Mouse (Mus musculus): Measurements from ENCODE around the gene Slc17a5. TPM values are rescaled to one million over a fixed set of nuclear protein-coding genes. Genes with fewer than 3 reads are reported as not detected.

The Slc17a5 gene
- polyA plus RNA-seq, 1 experiment: 4.4 TPM

DNA sequence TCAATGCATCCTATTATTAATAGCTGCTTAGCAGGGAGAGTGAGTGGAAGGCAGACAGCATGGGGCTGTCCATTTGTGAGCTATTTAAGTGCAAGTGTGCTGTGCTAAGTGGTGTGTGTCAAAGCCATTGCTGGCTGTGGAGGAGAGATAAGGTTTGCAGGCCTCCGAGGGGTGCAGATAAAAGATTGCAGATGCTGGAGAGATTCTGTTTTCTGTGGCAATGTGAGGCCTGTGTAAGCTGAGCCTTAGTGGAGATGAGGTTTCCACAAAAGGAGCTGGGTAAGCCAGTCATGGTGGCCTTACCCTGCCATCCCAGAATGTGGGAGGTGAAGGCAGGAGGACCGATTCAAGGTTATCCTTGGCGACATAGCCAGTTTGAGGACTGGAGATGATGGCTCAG is 71.7 kb downstream of the Slc17a5 start:
- no peak overlapping the region for H3K27ac ChIP-seq (replicated peaks; ENCODE audit: low read depth, low read length)
- H3K4me3 ChIP-seq (ENCODE audit: insufficient read depth, low read depth, low read length): no peak overlapping the region
- peaks cover 11% of the 10 kb centered on the region; the same call in 1 of the 2 replicates for H3K4me1 ChIP-seq (ENCODE audit: control insufficient read depth, insufficient read depth, insufficient read length, low read length)

- Histone ChIP-seq H3K27ac (replicated peaks; ENCODE audit: low read depth, low read length) (peak overlapping the region; percentile 50), H3K4me3 (ENCODE audit: insufficient read depth, low read depth, low read length) (no peak overlapping the region), H3K4me1 (ENCODE audit: control insufficient read depth, insufficient read depth, insufficient read length, low read length) (peaks cover 6% of the 10 kb centered on the region; the same call in 1 of the 2 replicates)
Measured at GRCm38 (mm10) chr9:78514681-78515080, 73.2 kb downstream of the Slc17a5 start.

GRCm38 (mm10) chr9:78513776-78514500 is 73.9 kb downstream of the Slc17a5 start:
- Histone ChIP-seq H3K4me1 (ENCODE audit: control insufficient read depth, insufficient read depth, insufficient read length, low read length) (peaks cover 6% of the 10 kb centered on the region; the same call in 1 of the 2 replicates), H3K27ac (replicated peaks; ENCODE audit: low read depth, low read length) (peak overlapping the region; percentile 97), H3K4me3 (ENCODE audit: insufficient read depth, low read depth, low read length) (no peak overlapping the region)

DNA sequence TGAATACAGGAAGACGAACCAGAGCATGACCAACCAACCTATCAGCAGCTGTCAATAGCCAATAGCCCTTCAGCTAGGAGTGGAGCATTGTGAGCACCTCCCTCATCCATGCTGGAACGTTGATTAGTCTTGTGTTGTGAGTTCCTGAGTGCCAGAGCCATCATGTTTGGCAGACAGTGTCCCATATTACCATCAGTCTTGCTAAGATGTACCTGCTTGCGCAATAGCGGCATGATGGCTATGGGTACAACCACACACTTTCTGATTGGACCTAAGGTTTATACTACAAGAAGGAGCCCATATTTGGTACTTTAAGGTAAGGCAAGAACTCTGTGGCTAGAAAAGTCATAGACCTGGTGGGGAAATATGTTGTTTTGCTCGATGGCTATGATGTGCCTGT is 76.1 kb downstream of the Slc17a5 start:
- H3K27ac ChIP-seq (replicated peaks; ENCODE audit: low read depth, low read length): no peak overlapping the region
- no peak overlapping the region for H3K4me3 ChIP-seq (ENCODE audit: insufficient read depth, low read depth, low read length)
- H3K4me1 ChIP-seq (ENCODE audit: control insufficient read depth, insufficient read depth, insufficient read length, low read length): peaks cover 6% of the 10 kb centered on the region; the same call in 1 of the 2 replicates

GRCm38 (mm10) chr9:78508106-78508786 is 79.6 kb downstream of the Slc17a5 start:
- no peak overlapping the region for H3K27ac ChIP-seq (replicated peaks; ENCODE audit: low read depth, low read length)
- H3K4me1 ChIP-seq (ENCODE audit: control insufficient read depth, insufficient read depth, insufficient read length, low read length): no peaks in the 10 kb centered on the region
- H3K4me3 ChIP-seq (ENCODE audit: insufficient read depth, low read depth, low read length): no peak overlapping the region

GRCm38 (mm10) chr9:78506722-78507077 is 81.1 kb downstream of the Slc17a5 start:
- Histone ChIP-seq H3K27ac (replicated peaks; ENCODE audit: low read depth, low read length) (no peak overlapping the region), H3K4me1 (ENCODE audit: control insufficient read depth, insufficient read depth, insufficient read length, low read length) (no peaks in the 10 kb centered on the region), H3K4me3 (ENCODE audit: insufficient read depth, low read depth, low read length) (no peak overlapping the region)

DNA sequence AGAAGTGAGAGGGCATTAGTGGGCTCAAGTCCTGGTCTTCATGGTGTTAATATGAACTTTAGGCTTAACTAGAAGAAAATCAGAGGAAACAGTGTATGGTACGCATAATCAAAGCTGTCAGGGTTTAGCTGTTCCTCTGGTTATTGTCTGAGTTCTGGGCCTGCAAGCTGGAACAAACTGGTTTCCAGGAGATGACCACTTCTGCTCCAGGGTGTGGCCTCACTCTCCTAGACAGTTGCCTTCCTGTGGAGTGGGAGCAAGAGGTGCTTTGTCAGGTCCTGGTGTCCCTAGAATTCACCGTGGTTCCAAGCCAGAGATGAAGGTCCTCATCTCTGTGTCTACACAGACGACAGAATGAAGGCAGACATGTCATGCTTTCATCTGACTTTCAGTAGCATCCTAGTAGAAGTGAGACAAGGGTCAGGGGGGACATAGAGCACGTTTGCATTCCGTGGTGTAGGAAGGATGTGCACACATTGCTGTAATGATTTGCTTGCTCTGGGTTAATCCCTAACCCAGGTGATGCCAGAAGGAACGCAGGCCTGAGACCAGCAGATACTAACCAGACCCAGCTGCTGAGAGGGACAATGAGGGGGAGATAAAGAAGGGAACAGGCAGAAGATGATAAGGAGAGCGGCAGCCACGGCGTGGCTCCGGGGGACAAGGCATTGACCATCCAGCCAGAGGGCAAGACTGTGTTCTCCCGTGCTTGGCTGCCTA is 81.7 kb downstream of the Slc17a5 start:
- Histone ChIP-seq H3K4me3 (ENCODE audit: insufficient read depth, low read depth, low read length) (no peak overlapping the region), H3K27ac (replicated peaks; ENCODE audit: low read depth, low read length) (no peak overlapping the region), H3K4me1 (ENCODE audit: control insufficient read depth, insufficient read depth, insufficient read length, low read length) (no peaks in the 10 kb centered on the region)

- Histone ChIP-seq H3K4me3 (ENCODE audit: insufficient read depth, low read depth, low read length) (no peak overlapping the region), H3K4me1 (ENCODE audit: control insufficient read depth, insufficient read depth, insufficient read length, low read length) (no peaks in the 10 kb centered on the region), H3K27ac (replicated peaks; ENCODE audit: low read depth, low read length) (no peak overlapping the region)
Measured at GRCm38 (mm10) chr9:78505223-78505622, 82.6 kb downstream of the Slc17a5 start.

GRCm38 (mm10) chr9:78504679-78505078 is 83.2 kb downstream of the Slc17a5 start:
- Histone ChIP-seq H3K4me1 (ENCODE audit: control insufficient read depth, insufficient read depth, insufficient read length, low read length) (no peaks in the 10 kb centered on the region), H3K27ac (replicated peaks; ENCODE audit: low read depth, low read length) (no peak overlapping the region), H3K4me3 (ENCODE audit: insufficient read depth, low read depth, low read length) (no peak overlapping the region)

GRCm38 (mm10) chr9:78504133-78504532 is 83.7 kb downstream of the Slc17a5 start:
- no peak overlapping the region for H3K4me3 ChIP-seq (ENCODE audit: insufficient read depth, low read depth, low read length)
- H3K4me1 ChIP-seq (ENCODE audit: control insufficient read depth, insufficient read depth, insufficient read length, low read length): no peaks in the 10 kb centered on the region
- no peak overlapping the region for H3K27ac ChIP-seq (replicated peaks; ENCODE audit: low read depth, low read length)

GRCm38 (mm10) chr9:78503223-78504079 is 84.4 kb downstream of the Slc17a5 start:
- Histone ChIP-seq H3K4me3 (ENCODE audit: insufficient read depth, low read depth, low read length) (no peak overlapping the region), H3K27ac (replicated peaks; ENCODE audit: low read depth, low read length) (no peak overlapping the region), H3K4me1 (ENCODE audit: control insufficient read depth, insufficient read depth, insufficient read length, low read length) (no peaks in the 10 kb centered on the region)

- Histone ChIP-seq H3K4me1 (ENCODE audit: control insufficient read depth, insufficient read depth, insufficient read length, low read length) (no peaks in the 10 kb centered on the region), H3K4me3 (ENCODE audit: insufficient read depth, low read depth, low read length) (no peak overlapping the region), H3K27ac (replicated peaks; ENCODE audit: low read depth, low read length) (no peak overlapping the region)
Measured at GRCm38 (mm10) chr9:78501284-78501683, 86.6 kb downstream of the Slc17a5 start.

- Histone ChIP-seq H3K4me3 (ENCODE audit: insufficient read depth, low read depth, low read length) (no peak overlapping the region), H3K27ac (replicated peaks; ENCODE audit: low read depth, low read length) (no peak overlapping the region)
Measured at GRCm38 (mm10) chr9:78500386-78500785, 87.5 kb downstream of the Slc17a5 start.

DNA sequence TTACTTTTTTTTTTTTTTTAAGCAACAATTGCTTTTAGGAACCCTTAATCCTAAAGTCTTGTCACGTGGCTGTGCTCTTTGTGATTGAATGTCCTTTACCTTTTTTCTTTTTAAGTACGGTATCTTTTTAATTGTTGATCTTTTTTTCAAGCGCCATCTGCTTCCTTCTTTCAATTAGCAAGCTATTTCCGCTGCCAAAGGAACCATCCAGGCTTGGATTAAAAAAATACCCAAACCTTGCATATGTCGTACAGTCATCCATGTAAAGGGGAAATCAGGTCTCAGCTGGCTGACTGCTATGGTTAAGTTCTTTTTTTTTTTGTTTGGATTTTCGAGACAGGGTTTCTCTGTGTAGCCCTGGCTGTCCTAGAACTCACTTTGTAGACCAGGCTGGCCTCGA is 94.7 kb downstream of the Slc17a5 start:
- Histone ChIP-seq H3K4me1 (ENCODE audit: control insufficient read depth, insufficient read depth, insufficient read length, low read length) (no peaks in the 10 kb centered on the region), H3K4me3 (ENCODE audit: insufficient read depth, low read depth, low read length) (no peak overlapping the region), H3K27ac (replicated peaks; ENCODE audit: low read depth, low read length) (no peak overlapping the region)

More at GRCm38 (mm10) chr9:78500386-78500785, 87.5 kb downstream of the Slc17a5 start:
- no peaks in the 10 kb centered on the region for H3K4me1 ChIP-seq (ENCODE audit: control insufficient read depth, insufficient read depth, insufficient read length, low read length)

- no peak overlapping the region for H3K27ac ChIP-seq (replicated peaks; ENCODE audit: low read depth, low read length)
- no peaks in the 10 kb centered on the region for H3K4me1 ChIP-seq (ENCODE audit: control insufficient read depth, insufficient read depth, insufficient read length, low read length)
- no peak overlapping the region for H3K4me3 ChIP-seq (ENCODE audit: insufficient read depth, low read depth, low read length)
Measured at GRCm38 (mm10) chr9:78492254-78492653, 95.6 kb downstream of the Slc17a5 start.

Measured in brown adipose tissue, adult 24 weeks (tissue).